ENCODE assay signal across 10 mouse cellular contexts in the genomic region with DNA sequence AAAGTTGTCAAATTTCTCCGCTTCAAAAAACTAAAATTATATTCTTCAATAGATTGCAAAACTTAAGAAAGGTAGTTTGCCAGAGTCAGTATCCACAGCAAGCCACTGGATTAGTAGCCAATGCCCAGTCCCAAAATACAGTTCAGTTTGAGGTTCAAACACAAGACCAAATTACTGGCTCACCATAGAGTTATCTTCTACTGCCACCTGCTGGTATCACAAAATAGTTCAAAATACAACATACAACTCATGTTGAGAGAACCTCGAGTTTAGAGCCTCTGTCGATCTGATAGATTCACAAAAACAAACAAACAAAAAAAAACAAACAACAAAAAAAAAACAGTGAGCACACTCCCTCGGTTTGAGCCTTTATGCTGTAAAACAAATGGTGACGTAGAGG. TPM values are rescaled to one million over a fixed set of nuclear protein-coding genes. Genes with fewer than 3 reads are reported as not detected.
DNase-seq lines count a peak whose midpoint lies in the region; ATAC-seq and TF ChIP-seq lines count a peak whose summit lies in the region.
"Had no signal": no experiment of that assay in that cellular context is flagged by ENCODE, and none has a peak within 500 bp of the region (broad histone marks: within the 10 kb centered on the region; RNA-seq: fewer than 3 reads in every experiment).

No protein-coding gene starts in this region.

- no peak for ATAC-seq in embryonic facial prominence, embryonic 11.5 days (replicated peaks; ENCODE audit: insufficient number of reproducible peaks, low FRiP score, low TSS enrichment, low read depth)
- no peak for ATAC-seq in granulocyte monocyte progenitor cell, adult 5-6 weeks (replicated peaks; ENCODE audit: poor library complexity, severe bottlenecking)
- ATAC-seq: activated CD4-positive, CD25-positive, alpha-beta regulatory T cell, adult 4 months had no signal

- in situ Hi-C loops in ES-E14 (cut with MboI; ENCODE audit: low sequenced_read_pairs in 2 of 2, unreplicated experiment in 2 of 2) = no loop called here

- no peaks in the 10 kb centered on the region for H3K27me3 ChIP-seq in embryonic facial prominence, embryonic 11.5 days (ENCODE audit: control insufficient read depth, insufficient read depth, low read length)
- H3K27me3 ChIP-seq in embryonic facial prominence, embryonic 10.5 days (replicated peaks; ENCODE audit: low read depth, poor library complexity, severe bottlenecking) = no peaks in the 10 kb centered on the region
- H3K27me3 ChIP-seq: limb, embryonic 15.5 days had no signal

- intact Hi-C loops in left cerebral cortex, adult 2 months (cut with DNase I) = loop anchor here (1.0 to 10.0 kb wide), 2 partner anchors 301 to 885 kb away; no protein-coding TSS in a partner anchor

- no peaks in the 10 kb centered on the region for H3K4me1 ChIP-seq in embryonic facial prominence, embryonic 11.5 days (ENCODE audit: control insufficient read depth, insufficient read depth, low read length)
- no peaks in the 10 kb centered on the region for H3K4me1 ChIP-seq in embryonic facial prominence, embryonic 10.5 days
- no peaks in the 10 kb centered on the region for H3K4me1 ChIP-seq in ES-E14 (ENCODE audit: control insufficient read depth in 2 of 2, insufficient read depth in 2 of 2, low read length in 2 of 2, poor library complexity in 1 of 2)
- H3K4me1 ChIP-seq: limb, embryonic 15.5 days had no signal

- no peak overlapping the region for H3K4me2 ChIP-seq in embryonic facial prominence, embryonic 11.5 days (ENCODE audit: low read depth, low read length)
- H3K4me2 ChIP-seq: limb, embryonic 15.5 days had no signal

- no peaks in the 10 kb centered on the region for H3K36me3 ChIP-seq in embryonic facial prominence, embryonic 11.5 days (replicated peaks; ENCODE audit: control insufficient read depth, insufficient read depth, low read depth, low read length)
- H3K36me3 ChIP-seq in embryonic facial prominence, embryonic 10.5 days (replicated peaks) = no peaks in the 10 kb centered on the region
- no peaks in the 10 kb centered on the region for H3K36me3 ChIP-seq in ES-E14 (ENCODE audit: control insufficient read depth, insufficient read depth, low read length, poor library complexity, severe bottlenecking)
- H3K36me3 ChIP-seq: limb, embryonic 15.5 days had no signal

- peak; percentile 64 for TF ChIP-seq CTCF in left cerebral cortex, adult 2 months (IDR thresholded peaks at IDR 0.05)

- 57% methylated on average over 5 of the region's 5 CpGs for WGBS in embryonic facial prominence, embryonic 11.5 days
- WGBS in embryonic facial prominence, embryonic 10.5 days = 61% methylated on average over 5 of the region's 5 CpGs

- peak; percentile 75 for DNase-seq in embryonic facial prominence, embryonic 11.5 days (ENCODE audit: low spot score)
- no peak for DNase-seq in embryonic facial prominence, embryonic 10.5 days (ENCODE audit: low spot score)
- DNase-seq in left cerebral cortex, adult 2 months (ENCODE audit: extremely low spot score in 1 of 2, low spot score in 2 of 2) = no peak
- no peak for DNase-seq in left cerebral cortex, adult 18-20 months (ENCODE audit: low spot score in 2 of 2)
- DNase-seq in ES-E14 (ENCODE audit: low read depth, low spot score) = no peak
- peak; percentile 45 for DNase-seq in forelimb bud, embryonic 11.5 days (ENCODE audit: low read depth, low spot score)
- DNase-seq in testis, postnatal 14 days (ENCODE audit: low spot score) = no peak

- no peak overlapping the region for H3K9ac ChIP-seq in embryonic facial prominence, embryonic 11.5 days (replicated peaks; ENCODE audit: low read length)
- no peak overlapping the region for H3K9ac ChIP-seq in ES-E14 (ENCODE audit: insufficient read depth, low read depth, low read length, poor library complexity, severe bottlenecking)
- H3K9ac ChIP-seq: limb, embryonic 15.5 days had no signal

- no peak overlapping the region for H3K4me3 ChIP-seq in embryonic facial prominence, embryonic 11.5 days (ENCODE audit: low read depth, low read length)
- H3K4me3 ChIP-seq in embryonic facial prominence, embryonic 10.5 days = no peak overlapping the region
- no peak overlapping the region for H3K4me3 ChIP-seq in left cerebral cortex, adult 2 months
- H3K4me3 ChIP-seq in ES-E14 (ENCODE audit: insufficient read depth in 1 of 2, low read depth in 1 of 2, low read length in 2 of 2, poor library complexity in 1 of 2, severe bottlenecking in 1 of 2) = no peak overlapping the region
- H3K4me3 ChIP-seq: limb, embryonic 15.5 days had no signal

- H3K27ac ChIP-seq in embryonic facial prominence, embryonic 11.5 days (replicated peaks; ENCODE audit: low read depth, low read length) = no peak overlapping the region
- no peak overlapping the region for H3K27ac ChIP-seq in embryonic facial prominence, embryonic 10.5 days (replicated peaks)
- no peak overlapping the region for H3K27ac ChIP-seq in left cerebral cortex, adult 2 months
- H3K27ac ChIP-seq in ES-E14 (ENCODE audit: insufficient read depth, low read depth, low read length, poor library complexity, severe bottlenecking) = no peak overlapping the region
- H3K27ac ChIP-seq: limb, embryonic 15.5 days had no signal

- H3K9me3 ChIP-seq in embryonic facial prominence, embryonic 11.5 days (replicated peaks; ENCODE audit: control insufficient read depth, low read length) = no peaks in the 10 kb centered on the region
- H3K9me3 ChIP-seq in embryonic facial prominence, embryonic 10.5 days = no peaks in the 10 kb centered on the region
- H3K9me3 ChIP-seq in ES-E14 (ENCODE audit: control insufficient read depth, insufficient read depth, low read depth, low read length) = no peaks in the 10 kb centered on the region
- H3K9me3 ChIP-seq: limb, embryonic 15.5 days had no signal

TF ChIP-seq in ES-E14, 5 proteins besides CTCF, POLR2A, EP300 and RAD21:
- TF ChIP-seq ZC3H11A (IDR thresholded peaks at IDR 0.05; ENCODE audit: borderline replicate concordance, low read depth, low read length) (peak; percentile 19; the same call in 1 of the 2 replicates), ZNF384 (IDR thresholded peaks at IDR 0.05; ENCODE audit: low read depth, low read length) (no peak)
TF ChIP-seq in ES-E14: peak in this region for 1.

RNA-seq across cellular contexts. Expression of a gene that starts 42.4 kb away (rescaled TPM):
- 10.8 and 11.0 TPM in 2 replicates for polyA plus RNA-seq in embryonic facial prominence, embryonic 11.5 days (2014; fragmentation: Nextera tagmentation; extraction: Ambion mirVana)
- 7.0 and 7.7 TPM in 2 replicates for polyA plus RNA-seq in embryonic facial prominence, embryonic 10.5 days (2016; fragmentation: Nextera tagmentation; extraction: Ambion mirVana)
- 10 to 100 TPM; 28.5 to 29.6 TPM for total RNA-seq in left cerebral cortex, adult 2 months (2021)
- 10 to 100 TPM; 31.0 to 32.9 TPM for total RNA-seq in left cerebral cortex, adult 18-20 months (2021)
- total RNA-seq in ES-E14 (2012; rRNA removed) = 7.4 and 9.6 TPM in 2 replicates
- 0.60 and 0.90 TPM in 2 replicates for total RNA-seq in granulocyte monocyte progenitor cell, adult 5-6 weeks (2014; fragmentation: Nextera tagmentation)
- 2.9 and 6.6 TPM in 2 replicates for total RNA-seq in granulocyte monocyte progenitor cell, adult 5-6 weeks (2017)

Comparison
In these comparisons a context has a peak if more than half of its experiments do, and no peak if none do; other contexts are left out.
1. DNase-seq: peak in embryonic facial prominence, embryonic 11.5 days (single experiment) and forelimb bud, embryonic 11.5 days (single experiment); none in embryonic facial prominence, embryonic 10.5 days (single experiment), left cerebral cortex, adult 2 months (0 of 2), left cerebral cortex, adult 18-20 months (0 of 2), ES-E14 (single experiment) and testis, postnatal 14 days (single experiment).